Mouse (Mus musculus) limb, embryonic 11.5 days (tissue): ENCODE measurements at regions not wholly inside any gene's neighbourhood (a gene's known extent, or its start where the extent isn't known, plus 50 kb on each side); places are given as distances from the start of the nearest gene placed in this dataset.

Experiments
- ATAC-seq: fragments of 200-750 bp; cut with Nextera tagmentation; 2 replicates; pipeline ENCODE4 v1.8.0; 2017; ENCODE audit warnings: low read depth; ENCODE audit not compliant: insufficient number of reproducible peaks, low FRiP score, low TSS enrichment
- DNase-seq: peaks from one replicate; pipeline ENCODE4 v3.0.0-alpha.2; 2015; ENCODE audit warnings: low spot score
- H3K27ac ChIP-seq: fragments of 300-500 bp; sonication (generic); replicated peaks from 2 replicates; pipeline ENCODE4 v1.5.1; 2014; ENCODE audit warnings: low read depth, mild to moderate bottlenecking, low read length
- H3K27me3 ChIP-seq: fragments of 300-500 bp; sonication (generic); 2 replicates; pipeline ENCODE4 v1.6.1; 2014; ENCODE audit warnings: mild to moderate bottlenecking, low read length, mixed read lengths; ENCODE audit not compliant: control insufficient read depth, insufficient read depth
- H3K36me3 ChIP-seq: fragments of 300-500 bp; sonication (generic); 2 replicates; pipeline ENCODE4 v1.6.1; 2014; ENCODE audit warnings: mild to moderate bottlenecking, low read length, moderate library complexity, mixed read lengths; ENCODE audit not compliant: control insufficient read depth, insufficient read depth
- H3K4me1 ChIP-seq: fragments of 300-500 bp; sonication (generic); 2 replicates; pipeline ENCODE4 v1.6.1; 2014; ENCODE audit warnings: low read length, mixed read lengths; ENCODE audit not compliant: control insufficient read depth, insufficient read depth
- H3K4me2 ChIP-seq: fragments of 300-500 bp; sonication (generic); 2 replicates; pipeline ENCODE4 v1.6.1; 2014; ENCODE audit warnings: low read depth, mild to moderate bottlenecking, moderate library complexity; ENCODE audit not compliant: severe bottlenecking
- H3K4me3 ChIP-seq: fragments of 300-500 bp; sonication (generic); 2 replicates; pipeline ENCODE4 v1.5.1; 2014; ENCODE audit warnings: low read depth, low read length
- H3K9ac ChIP-seq: fragments of 300-500 bp; sonication (generic); 2 replicates; pipeline ENCODE4 v1.6.1; 2014; ENCODE audit warnings: mild to moderate bottlenecking, low read length
- H3K9me3 ChIP-seq: fragments of 300-500 bp; sonication (generic); 2 replicates; pipeline ENCODE4 v1.6.1; 2016; ENCODE audit warnings: low read length; ENCODE audit not compliant: control insufficient read depth
- WGBS: fragments of 180-500 bp; shearing (Covaris S2); extraction: QIAGEN DNeasy Blood & Tissue Kit; methylation state at CpG from one replicate; pipeline ENCODE4 v1.1.7; 2014; 5-methylcytosine and 5-hydroxymethylcytosine counted together

DNA sequence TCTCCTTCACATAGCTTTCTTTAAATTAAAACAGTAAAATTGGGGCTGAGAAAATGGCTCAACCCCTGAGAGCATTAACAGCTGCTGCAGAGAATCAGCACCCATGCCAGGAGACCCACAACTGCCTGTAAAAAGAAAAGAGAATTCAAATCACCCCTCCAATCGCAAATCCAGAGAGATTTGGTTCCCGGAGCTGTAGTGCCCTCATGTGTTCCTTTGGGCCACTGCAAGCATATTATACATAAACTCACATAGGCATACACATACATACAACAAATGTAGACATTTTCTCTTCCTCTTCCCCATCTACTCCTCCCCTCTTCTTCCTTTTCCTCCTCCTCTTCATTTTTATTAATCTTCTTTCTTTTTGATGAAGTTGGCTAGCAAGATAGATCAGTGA lies 616.5 kb downstream of the Dok5 start:
- ATAC-seq (no peak), DNase-seq (peak; percentile 19)
- Histone ChIP-seq H3K4me3 (no peak overlapping the region), H3K36me3 (no peaks in the 10 kb centered on the region), H3K27ac (no peak overlapping the region), H3K9me3 (no peaks in the 10 kb centered on the region), H3K27me3 (no peaks in the 10 kb centered on the region), H3K4me1 (no peaks in the 10 kb centered on the region), H3K9ac (no peak overlapping the region), H3K4me2 (no peak overlapping the region)
- 84% methylated on average over 2 of the region's 2 CpGs for WGBS

GRCm38 (mm10) chr2:171333816-171334757 lies 602.5 kb downstream of the Dok5 start:
- H3K4me1 ChIP-seq = no peaks in the 10 kb centered on the region; the same call in 1 of the 2 replicates
- no peaks in the 10 kb centered on the region for H3K27me3 ChIP-seq
- H3K4me3 ChIP-seq = no peak overlapping the region
- H3K36me3 ChIP-seq = no peaks in the 10 kb centered on the region
- H3K4me2 ChIP-seq = no peak overlapping the region
- 80% methylated on average over 14 of the region's 14 CpGs for WGBS
- no peak for DNase-seq
- H3K9me3 ChIP-seq = no peaks in the 10 kb centered on the region
- no peak for ATAC-seq
- H3K9ac ChIP-seq = no peak overlapping the region
- H3K27ac ChIP-seq = no peak overlapping the region

DNA sequence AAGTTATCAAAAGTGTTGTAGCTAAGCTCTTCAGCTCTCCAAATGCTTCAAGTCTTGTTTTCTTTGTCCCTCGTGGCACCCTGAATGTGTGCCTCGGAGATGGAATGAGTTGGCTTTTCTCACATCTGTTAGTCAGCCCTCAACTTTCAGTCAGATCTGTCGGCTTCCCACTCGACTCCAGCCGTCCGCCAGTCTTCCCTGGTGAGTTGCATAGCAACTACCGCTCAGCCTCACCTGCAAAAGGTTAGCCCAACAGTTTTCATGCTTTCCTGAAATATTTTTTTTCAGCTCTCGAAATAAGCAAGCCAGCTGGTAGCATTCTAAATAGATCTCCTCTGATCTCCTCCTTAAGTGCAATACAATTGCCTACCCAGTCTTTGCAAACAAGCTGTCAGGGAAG lies 601.2 kb downstream of the Dok5 start:
- H3K4me1 ChIP-seq = no peaks in the 10 kb centered on the region; the same call in 1 of the 2 replicates
- H3K36me3 ChIP-seq = no peaks in the 10 kb centered on the region
- ATAC-seq (no peak), DNase-seq (no peak)
- H3K27ac ChIP-seq = no peak overlapping the region
- no peak overlapping the region for H3K4me3 ChIP-seq
- 87% methylated on average over 8 of the region's 8 CpGs for WGBS
- H3K9me3 ChIP-seq = no peaks in the 10 kb centered on the region
- no peaks in the 10 kb centered on the region for H3K27me3 ChIP-seq
- H3K4me2 ChIP-seq = no peak overlapping the region
- no peak overlapping the region for H3K9ac ChIP-seq

DNA sequence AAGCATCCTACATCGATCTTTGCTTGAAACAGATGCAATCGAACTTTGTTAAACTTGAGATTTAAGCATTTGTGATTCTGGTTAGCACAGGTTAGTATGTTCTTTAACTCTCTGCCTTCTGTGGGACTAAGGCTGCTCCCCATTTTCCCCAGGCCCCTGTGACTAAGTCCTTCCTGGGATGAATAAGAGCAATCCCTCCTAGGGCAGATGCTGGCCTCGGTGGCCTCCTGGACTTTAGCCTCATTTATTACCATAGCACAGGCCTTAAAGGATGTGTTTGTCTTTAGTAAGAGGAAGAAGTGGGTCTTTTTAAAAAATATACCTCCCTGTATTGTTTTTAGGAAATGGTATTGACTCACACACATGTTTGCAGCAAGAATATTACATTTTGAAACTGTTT lies 599.9 kb downstream of the Dok5 start:
- ATAC-seq (no peak), DNase-seq (no peak)
- H3K36me3 ChIP-seq = no peaks in the 10 kb centered on the region
- WGBS = 93% methylated on average over 3 of the region's 3 CpGs
- H3K9me3 ChIP-seq = no peaks in the 10 kb centered on the region
- no peaks in the 10 kb centered on the region; the same call in 1 of the 2 replicates for H3K4me1 ChIP-seq
- no peak overlapping the region for H3K4me3 ChIP-seq
- no peaks in the 10 kb centered on the region for H3K27me3 ChIP-seq
- H3K27ac ChIP-seq = no peak overlapping the region
- H3K4me2 ChIP-seq = no peak overlapping the region
- no peak overlapping the region for H3K9ac ChIP-seq

DNA sequence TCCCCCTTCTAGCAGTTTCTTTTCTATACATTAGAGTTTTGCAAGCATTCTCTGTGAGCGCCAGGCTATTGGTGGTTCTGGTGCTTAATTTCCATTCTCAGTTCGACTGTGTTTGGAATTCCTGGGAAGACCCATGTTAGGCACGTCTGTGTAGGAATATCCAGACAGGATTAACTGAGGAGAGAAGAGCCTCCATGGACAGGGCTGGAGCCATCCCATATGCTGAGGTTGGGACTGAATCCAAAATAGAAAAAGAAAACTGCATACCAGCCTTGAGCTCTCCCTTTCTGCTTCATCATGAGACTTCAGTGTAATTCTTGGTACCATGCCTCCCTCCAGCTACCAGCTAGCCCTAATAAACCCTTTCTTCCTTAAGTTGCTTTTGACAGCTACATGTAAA lies 595.3 kb downstream of the Dok5 start:
- Histone ChIP-seq H3K36me3 (no peaks in the 10 kb centered on the region), H3K4me3 (no peak overlapping the region), H3K9me3 (no peaks in the 10 kb centered on the region), H3K4me2 (no peak overlapping the region), H3K9ac (no peak overlapping the region), H3K4me1 (no peaks in the 10 kb centered on the region), H3K27me3 (no peaks in the 10 kb centered on the region), H3K27ac (no peak overlapping the region)
- ATAC-seq (no peak), DNase-seq (no peak)
- 77% methylated on average over 3 of the region's 3 CpGs for WGBS

DNA sequence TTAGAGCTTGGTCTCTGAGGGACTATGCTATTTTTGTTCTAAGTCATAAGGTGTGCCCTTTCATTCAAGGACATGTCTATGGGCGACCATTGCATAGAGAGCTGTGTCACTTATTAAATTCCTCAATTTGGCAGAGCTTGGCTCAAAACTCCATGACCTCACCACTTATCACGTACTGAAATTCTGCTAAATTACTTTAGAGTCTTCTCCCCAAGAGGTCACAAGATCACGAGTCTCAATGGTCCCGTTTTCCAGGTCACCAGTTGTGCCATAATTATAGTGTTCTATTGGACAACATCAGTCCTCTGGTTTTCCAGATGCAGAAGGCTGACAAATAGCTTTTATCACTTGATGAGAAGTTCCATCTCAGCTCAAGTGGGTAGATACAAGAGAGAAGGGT lies 576.9 kb downstream of the Dok5 start:
- Histone ChIP-seq H3K4me2 (no peak overlapping the region), H3K4me1 (no peaks in the 10 kb centered on the region), H3K36me3 (no peaks in the 10 kb centered on the region), H3K27me3 (no peaks in the 10 kb centered on the region), H3K4me3 (no peak overlapping the region), H3K27ac (no peak overlapping the region), H3K9me3 (no peaks in the 10 kb centered on the region), H3K9ac (no peak overlapping the region)
- WGBS = 82% methylated on average over 4 of the region's 4 CpGs
- ATAC-seq = no peak
- no peak for DNase-seq

DNA sequence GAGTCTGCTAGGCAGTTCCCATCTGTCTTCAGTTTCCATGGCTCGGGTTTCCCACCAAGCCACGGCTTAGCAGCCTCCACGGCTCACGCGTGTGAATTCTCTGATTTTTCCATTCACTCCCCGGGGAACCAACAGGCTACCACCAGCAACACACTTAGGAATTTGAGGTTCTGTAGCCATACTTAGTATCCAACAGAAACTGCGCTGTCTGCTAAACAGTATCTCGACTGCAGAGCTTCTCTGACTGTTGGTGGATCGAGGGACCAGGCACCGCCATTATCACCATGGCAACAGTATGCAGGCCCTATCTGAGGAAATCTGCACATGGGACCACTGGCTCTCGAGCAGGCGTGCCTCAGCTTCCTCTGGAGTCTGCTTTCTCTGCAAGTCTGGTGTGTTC lies 574.4 kb downstream of the Dok5 start:
- Histone ChIP-seq H3K27ac (no peak overlapping the region), H3K9me3 (no peaks in the 10 kb centered on the region), H3K36me3 (no peaks in the 10 kb centered on the region), H3K4me3 (no peak overlapping the region), H3K4me2 (no peak overlapping the region), H3K27me3 (no peaks in the 10 kb centered on the region), H3K4me1 (no peaks in the 10 kb centered on the region), H3K9ac (no peak overlapping the region)
- DNase-seq = peak; percentile 47
- WGBS = 56% methylated on average over 12 of the region's 12 CpGs
- no peak; the same call in 1 of the 2 replicates for ATAC-seq

DNA sequence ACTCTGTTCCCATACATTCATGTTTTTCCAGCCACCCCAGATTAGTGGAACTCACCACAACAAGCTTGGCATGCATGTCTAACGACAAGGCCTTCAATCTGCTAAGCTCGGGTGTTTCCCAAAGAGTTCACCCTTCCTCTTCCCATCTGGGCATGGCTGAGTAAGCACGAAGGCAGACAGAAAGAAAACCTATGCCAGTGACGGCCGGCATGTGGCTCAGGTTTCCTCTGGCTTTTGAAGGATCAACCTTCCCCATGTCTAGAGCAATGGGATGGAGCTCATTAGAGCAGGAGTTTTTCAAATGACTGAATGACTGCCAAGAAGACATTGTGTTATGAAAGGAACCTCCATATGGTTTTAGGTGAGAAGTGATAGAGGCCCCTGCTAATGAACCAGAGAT lies 566.9 kb downstream of the Dok5 start:
- Histone ChIP-seq H3K36me3 (no peaks in the 10 kb centered on the region), H3K4me3 (no peak overlapping the region), H3K4me2 (no peak overlapping the region), H3K27me3 (no peaks in the 10 kb centered on the region), H3K9ac (no peak overlapping the region), H3K27ac (no peak overlapping the region), H3K4me1 (no peaks in the 10 kb centered on the region), H3K9me3 (no peaks in the 10 kb centered on the region)
- ATAC-seq = no peak
- DNase-seq = no peak
- 31% methylated on average over 5 of the region's 5 CpGs for WGBS
